Mouse (Mus musculus): ENCODE data around the gene Pam. TPM values are rescaled to one million over a fixed set of nuclear protein-coding genes. Genes with fewer than 3 reads are reported as not detected.

Gene Pam
- polyA plus RNA-seq, 1 experiment from 2014 or later = 34.4 TPM

DNA sequence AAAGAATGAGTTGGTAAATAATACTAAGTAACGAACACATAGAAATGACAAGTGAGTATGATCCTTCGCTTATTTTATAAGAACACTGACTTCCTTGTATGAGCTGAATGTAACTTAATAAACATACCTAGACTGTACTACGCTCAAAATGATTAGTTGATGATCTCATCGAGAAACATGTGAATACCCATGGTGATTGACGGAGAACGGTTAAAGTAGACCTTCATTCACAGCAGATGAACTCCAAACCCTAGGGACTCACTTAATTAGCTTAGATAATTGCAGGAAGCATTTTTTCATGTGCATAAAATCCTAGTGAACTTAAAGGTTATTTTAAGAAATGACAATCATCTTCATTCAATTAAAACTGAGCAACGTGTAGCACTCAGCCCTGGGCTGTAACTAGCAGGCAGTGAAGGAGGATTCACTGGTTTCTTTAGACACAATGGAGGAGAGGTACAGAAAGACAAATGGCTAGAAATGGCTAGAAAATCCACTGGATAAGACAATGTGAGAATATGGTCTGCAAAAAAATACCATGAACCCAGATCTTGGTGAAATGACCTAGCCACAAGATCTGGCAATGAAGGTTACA lies 194.8 kb downstream of the Pam start:
- peak; percentile 66; the same call in 1 of the 2 replicates for ATAC-seq (ENCODE audit: low FRiP score)
- WGBS = 55% methylated on average over 7 of the region's 7 CpGs

GRCm38 (mm10) chr1:97887511-97887910 lies 207.9 kb downstream of the Pam start:
- H3K27me3 ChIP-seq (ENCODE audit: control insufficient read depth, insufficient read depth, low read length) = no peaks in the 10 kb centered on the region
- no peak overlapping the region for H3K4me2 ChIP-seq (replicated peaks)
- no peaks in the 10 kb centered on the region for H3K4me1 ChIP-seq (replicated peaks; ENCODE audit: control insufficient read depth, insufficient read depth, low read length)
- no peak overlapping the region for H3K4me3 ChIP-seq (replicated peaks; ENCODE audit: low read length)
- no peak overlapping the region for H3K27ac ChIP-seq
- H3K9ac ChIP-seq = no peak overlapping the region
- no peak for ATAC-seq (ENCODE audit: low FRiP score)
- DNase-seq (ENCODE audit: low spot score) = peak; percentile 30
- no peaks in the 10 kb centered on the region; the same call in 1 of the 2 replicates for H3K36me3 ChIP-seq (replicated peaks; ENCODE audit: control insufficient read depth, insufficient read depth)
- 70% methylated on average over 9 of the region's 9 CpGs for WGBS
- no peaks in the 10 kb centered on the region for H3K9me3 ChIP-seq (ENCODE audit: control insufficient read depth, low read length)

More for the DNA sequence above, 194.8 kb downstream of the Pam start:
- Histone ChIP-seq H3K9me3 (ENCODE audit: control insufficient read depth, low read length) (no peaks in the 10 kb centered on the region), H3K27ac (no peak overlapping the region; the same call in 1 of the 2 replicates), H3K4me3 (replicated peaks; ENCODE audit: low read length) (no peak overlapping the region), H3K9ac (no peak overlapping the region), H3K27me3 (ENCODE audit: control insufficient read depth, insufficient read depth, low read length) (no peaks in the 10 kb centered on the region), H3K4me2 (replicated peaks) (no peak overlapping the region), H3K4me1 (replicated peaks; ENCODE audit: control insufficient read depth, insufficient read depth, low read length) (no peaks in the 10 kb centered on the region), H3K36me3 (replicated peaks; ENCODE audit: control insufficient read depth, insufficient read depth) (no peaks in the 10 kb centered on the region)
- DNase-seq (ENCODE audit: low spot score) = no peak

DNA sequence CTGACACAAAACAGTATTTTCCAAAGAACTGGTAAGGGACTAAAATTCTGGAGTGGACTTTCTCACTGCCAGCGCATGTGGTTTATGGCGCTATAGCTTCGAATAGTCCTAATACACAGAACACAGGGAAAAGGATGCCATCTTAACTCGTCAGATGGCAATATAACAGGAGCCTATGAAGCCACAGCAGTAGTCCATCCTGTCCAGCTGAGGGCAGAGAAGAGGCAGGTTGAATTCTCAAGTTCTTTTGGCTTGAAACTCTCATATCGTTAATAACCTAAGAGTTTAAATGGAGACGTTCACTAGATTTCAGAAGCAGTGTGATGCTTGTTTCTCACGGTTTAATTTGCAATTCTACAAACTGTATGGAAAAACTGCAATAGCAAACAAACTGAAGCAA lies 211.9 kb downstream of the Pam start:
- Histone ChIP-seq H3K4me3 (replicated peaks; ENCODE audit: low read length) (no peak overlapping the region), H3K9me3 (ENCODE audit: control insufficient read depth, low read length) (no peaks in the 10 kb centered on the region), H3K4me1 (replicated peaks; ENCODE audit: control insufficient read depth, insufficient read depth, low read length) (no peaks in the 10 kb centered on the region), H3K27me3 (ENCODE audit: control insufficient read depth, insufficient read depth, low read length) (no peaks in the 10 kb centered on the region), H3K36me3 (replicated peaks; ENCODE audit: control insufficient read depth, insufficient read depth) (peaks cover 9% of the 10 kb centered on the region; the same call in 1 of the 2 replicates), H3K27ac (no peak overlapping the region), H3K9ac (no peak overlapping the region), H3K4me2 (replicated peaks) (no peak overlapping the region)
- ATAC-seq (ENCODE audit: low FRiP score) = no peak
- WGBS = 88% methylated on average over 7 of the region's 7 CpGs
- no peak for DNase-seq (ENCODE audit: low spot score)

DNA sequence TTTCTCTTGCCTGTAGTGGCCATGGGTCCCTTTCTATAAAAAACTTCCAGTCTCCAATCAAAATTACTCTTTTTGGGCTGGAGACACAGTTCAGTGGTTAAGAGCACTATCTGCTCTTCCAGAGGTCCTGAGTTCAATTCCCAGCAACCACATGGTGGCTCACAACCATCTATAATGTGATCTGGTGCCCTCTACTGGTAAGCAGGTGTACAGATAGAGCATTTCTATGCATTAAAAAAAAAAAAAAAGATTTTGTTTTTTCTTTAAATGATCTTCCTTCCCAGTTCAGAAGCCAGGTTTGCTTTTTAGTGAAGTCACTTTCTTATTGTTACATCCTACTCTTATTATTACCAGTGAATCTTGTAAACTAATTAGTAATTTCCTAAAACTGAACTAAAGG lies 218.4 kb downstream of the Pam start:
- H3K4me1 ChIP-seq (replicated peaks; ENCODE audit: control insufficient read depth, insufficient read depth, low read length) = no peaks in the 10 kb centered on the region
- H3K36me3 ChIP-seq (replicated peaks; ENCODE audit: control insufficient read depth, insufficient read depth) = peaks cover 7% of the 10 kb centered on the region; the same call in 1 of the 2 replicates
- H3K27ac ChIP-seq = no peak overlapping the region
- no peaks in the 10 kb centered on the region for H3K9me3 ChIP-seq (ENCODE audit: control insufficient read depth, low read length)
- H3K27me3 ChIP-seq (ENCODE audit: control insufficient read depth, insufficient read depth, low read length) = no peaks in the 10 kb centered on the region
- DNase-seq (ENCODE audit: low spot score) = no peak
- ATAC-seq (ENCODE audit: low FRiP score) = no peak
- H3K9ac ChIP-seq = no peak overlapping the region
- no peak overlapping the region for H3K4me3 ChIP-seq (replicated peaks; ENCODE audit: low read length)
- H3K4me2 ChIP-seq (replicated peaks) = no peak overlapping the region

- Histone ChIP-seq H3K9ac (no peak overlapping the region), H3K4me3 (replicated peaks; ENCODE audit: low read length) (no peak overlapping the region), H3K27ac (no peak overlapping the region), H3K4me2 (replicated peaks) (no peak overlapping the region), H3K9me3 (ENCODE audit: control insufficient read depth, low read length) (no peaks in the 10 kb centered on the region), H3K4me1 (replicated peaks; ENCODE audit: control insufficient read depth, insufficient read depth, low read length) (no peaks in the 10 kb centered on the region), H3K36me3 (replicated peaks; ENCODE audit: control insufficient read depth, insufficient read depth) (no peaks in the 10 kb centered on the region), H3K27me3 (ENCODE audit: control insufficient read depth, insufficient read depth, low read length) (no peaks in the 10 kb centered on the region)
- 98% methylated on average over 2 of the region's 2 CpGs for WGBS
- ATAC-seq (ENCODE audit: low FRiP score) (no peak), DNase-seq (ENCODE audit: low spot score) (no peak)
Observed at GRCm38 (mm10) chr1:97873490-97874054, 221.9 kb downstream of the Pam start.

GRCm38 (mm10) chr1:97872493-97872892 lies 223.0 kb downstream of the Pam start:
- WGBS = 57% methylated on average over 5 of the region's 5 CpGs
- no peak overlapping the region for H3K4me3 ChIP-seq (replicated peaks; ENCODE audit: low read length)
- no peak overlapping the region for H3K9ac ChIP-seq
- no peaks in the 10 kb centered on the region for H3K36me3 ChIP-seq (replicated peaks; ENCODE audit: control insufficient read depth, insufficient read depth)
- DNase-seq (ENCODE audit: low spot score) = peak; percentile 56
- no peaks in the 10 kb centered on the region for H3K9me3 ChIP-seq (ENCODE audit: control insufficient read depth, low read length)
- H3K4me1 ChIP-seq (replicated peaks; ENCODE audit: control insufficient read depth, insufficient read depth, low read length) = no peaks in the 10 kb centered on the region
- H3K4me2 ChIP-seq (replicated peaks) = no peak overlapping the region
- no peak for ATAC-seq (ENCODE audit: low FRiP score)
- no peaks in the 10 kb centered on the region for H3K27me3 ChIP-seq (ENCODE audit: control insufficient read depth, insufficient read depth, low read length)
- no peak overlapping the region for H3K27ac ChIP-seq

DNA sequence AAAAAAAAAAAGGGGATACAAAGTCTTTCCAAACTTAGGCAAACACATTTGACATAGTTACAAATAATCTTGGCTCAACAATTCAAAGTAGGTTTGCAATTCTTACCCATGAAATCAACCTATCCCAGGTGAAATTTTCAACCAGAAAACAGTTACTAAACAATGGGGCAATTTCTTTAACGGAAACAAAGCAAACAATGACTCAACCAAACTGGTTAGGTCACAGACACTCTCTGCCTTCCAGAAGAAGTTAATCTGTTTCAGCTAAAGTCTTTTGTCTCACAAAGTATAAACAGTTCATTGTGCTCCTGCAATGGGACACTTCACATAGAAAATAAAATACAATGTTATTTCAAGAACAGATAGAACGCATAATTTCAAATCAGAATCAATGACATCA lies 223.4 kb downstream of the Pam start:
- ATAC-seq (ENCODE audit: low FRiP score) (no peak), DNase-seq (ENCODE audit: low spot score) (no peak)
- 75% methylated on average over 2 of the region's 2 CpGs for WGBS
- Histone ChIP-seq H3K36me3 (replicated peaks; ENCODE audit: control insufficient read depth, insufficient read depth) (no peaks in the 10 kb centered on the region), H3K4me3 (replicated peaks; ENCODE audit: low read length) (no peak overlapping the region), H3K9ac (no peak overlapping the region), H3K4me2 (replicated peaks) (no peak overlapping the region), H3K27me3 (ENCODE audit: control insufficient read depth, insufficient read depth, low read length) (no peaks in the 10 kb centered on the region), H3K4me1 (replicated peaks; ENCODE audit: control insufficient read depth, insufficient read depth, low read length) (no peaks in the 10 kb centered on the region), H3K27ac (no peak overlapping the region), H3K9me3 (ENCODE audit: control insufficient read depth, low read length) (no peaks in the 10 kb centered on the region)

GRCm38 (mm10) chr1:97864135-97864534 lies 231.3 kb downstream of the Pam start:
- H3K36me3 ChIP-seq (replicated peaks; ENCODE audit: control insufficient read depth, insufficient read depth) = no peaks in the 10 kb centered on the region
- H3K4me3 ChIP-seq (replicated peaks; ENCODE audit: low read length) = no peak overlapping the region
- 90% methylated on average over 7 of the region's 7 CpGs for WGBS
- H3K4me2 ChIP-seq (replicated peaks) = no peak overlapping the region
- ATAC-seq (ENCODE audit: low FRiP score) = no peak
- no peaks in the 10 kb centered on the region for H3K27me3 ChIP-seq (ENCODE audit: control insufficient read depth, insufficient read depth, low read length)
- DNase-seq (ENCODE audit: low spot score) = no peak
- H3K4me1 ChIP-seq (replicated peaks; ENCODE audit: control insufficient read depth, insufficient read depth, low read length) = peaks cover 11% of the 10 kb centered on the region
- no peak overlapping the region for H3K9ac ChIP-seq
- peak overlapping the region; percentile 32; the same call in 1 of the 2 replicates for H3K27ac ChIP-seq
- no peaks in the 10 kb centered on the region for H3K9me3 ChIP-seq (ENCODE audit: control insufficient read depth, low read length)

DNA sequence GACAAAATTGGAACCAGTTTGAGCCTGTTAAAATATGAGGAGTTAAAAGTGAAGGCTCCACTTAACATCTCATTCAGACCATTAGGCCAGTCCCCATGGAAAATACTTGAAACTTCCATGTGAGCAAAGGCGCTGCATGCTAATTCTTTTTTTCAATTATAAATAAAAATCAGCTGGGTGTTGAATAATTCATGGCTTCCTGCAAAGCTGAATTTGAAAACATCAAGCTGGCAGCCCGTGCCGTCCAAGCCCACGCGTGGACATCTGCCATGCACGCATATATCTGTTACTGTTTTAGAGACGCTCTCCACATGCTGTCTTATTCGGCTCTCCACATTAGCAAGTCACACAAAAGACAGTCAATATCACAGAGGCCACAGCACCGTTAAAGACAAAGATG lies 232.3 kb downstream of the Pam start:
- peak overlapping the region; percentile 78 for H3K27ac ChIP-seq
- peak overlapping the region; percentile 25; the same call in 1 of the 2 replicates for H3K4me2 ChIP-seq (replicated peaks)
- no peak overlapping the region for H3K4me3 ChIP-seq (replicated peaks; ENCODE audit: low read length)
- peak overlapping the region; percentile 9; the same call in 1 of the 2 replicates for H3K9ac ChIP-seq
- DNase-seq (ENCODE audit: low spot score) (peak; percentile 53), ATAC-seq (ENCODE audit: low FRiP score) (peak; percentile 86)
- no peaks in the 10 kb centered on the region for H3K27me3 ChIP-seq (ENCODE audit: control insufficient read depth, insufficient read depth, low read length)
- H3K9me3 ChIP-seq (ENCODE audit: control insufficient read depth, low read length) = no peaks in the 10 kb centered on the region
- WGBS = 14% methylated on average over 9 of the region's 9 CpGs
- no peaks in the 10 kb centered on the region for H3K36me3 ChIP-seq (replicated peaks; ENCODE audit: control insufficient read depth, insufficient read depth)
- peaks cover 11% of the 10 kb centered on the region for H3K4me1 ChIP-seq (replicated peaks; ENCODE audit: control insufficient read depth, insufficient read depth, low read length)
